Mouse (Mus musculus) ES-Bruce4 (cell line): ENCODE data around the gene Galt. TPM values are rescaled to one million over a fixed set of nuclear protein-coding genes. Genes with fewer than 3 reads are reported as not detected.

Experiments used
- H3K27ac ChIP-seq: 2 replicates; pipeline ENCODE4 v1.5.1; 2012; ENCODE audit warnings: low read length, inconsistent platforms; ENCODE audit not compliant: insufficient read depth
- H3K27me3 ChIP-seq: 2 replicates; pipeline ENCODE4 v1.6.1; 2012; ENCODE audit warnings: mild to moderate bottlenecking, low read length, inconsistent platforms; ENCODE audit not compliant: control insufficient read depth, poor library complexity, insufficient read depth, severe bottlenecking
- H3K36me3 ChIP-seq: 2 replicates; pipeline ENCODE4 v1.6.1; 2012; ENCODE audit warnings: inconsistent platforms, mild to moderate bottlenecking, low read length, moderate library complexity; ENCODE audit not compliant: control insufficient read depth, poor library complexity, insufficient read depth, severe bottlenecking
- H3K4me1 ChIP-seq: one replicate; pipeline ENCODE4 v1.8.1; 2011; ENCODE audit warnings: low read length; ENCODE audit not compliant: control insufficient read depth, insufficient read depth
- H3K4me3 ChIP-seq: 2 replicates; pipeline ENCODE4 v1.5.1; 2011; ENCODE audit warnings: low read depth, mild to moderate bottlenecking, low read length
- H3K9ac ChIP-seq: 2 replicates; pipeline ENCODE4 v1.6.1; 2012; ENCODE audit warnings: low read depth, mild to moderate bottlenecking, inconsistent platforms; ENCODE audit not compliant: poor library complexity, severe bottlenecking
- H3K9me3 ChIP-seq: replicated peaks from 2 replicates; pipeline ENCODE4 v1.6.1; 2012; ENCODE audit warnings: mild to moderate bottlenecking, low read length, inconsistent platforms; ENCODE audit not compliant: control insufficient read depth, poor library complexity, insufficient read depth, severe bottlenecking
- CTCF ChIP-seq: IDR thresholded peaks from one replicate; pipeline ENCODE4 v1.8.1; 2011; ENCODE audit warnings: low read depth, low read length
- EP300 ChIP-seq: IDR thresholded peaks from 2 replicates; pipeline ENCODE4 v1.6.1; 2011; ENCODE audit warnings: low read depth, low read length; ENCODE audit not compliant: insufficient read depth
- POLR2A ChIP-seq: IDR thresholded peaks from one replicate; pipeline ENCODE4 v1.8.1; 2011; ENCODE audit warnings: low read length; ENCODE audit not compliant: insufficient read depth
- polyA plus RNA-seq: library from polyadenylated mRNA; stranded (reverse); fragments of >200 nt; gene quantifications from 2 replicates; pipeline ENCODE4 v1.2.4, GENCODE M21; 2011; ENCODE audit warnings: low read depth; ENCODE audit not compliant: missing spikeins, insufficient read depth, insufficient read length

Galt gene
- polyA plus RNA-seq, 1 experiment: 21.7 TPM

DNA sequence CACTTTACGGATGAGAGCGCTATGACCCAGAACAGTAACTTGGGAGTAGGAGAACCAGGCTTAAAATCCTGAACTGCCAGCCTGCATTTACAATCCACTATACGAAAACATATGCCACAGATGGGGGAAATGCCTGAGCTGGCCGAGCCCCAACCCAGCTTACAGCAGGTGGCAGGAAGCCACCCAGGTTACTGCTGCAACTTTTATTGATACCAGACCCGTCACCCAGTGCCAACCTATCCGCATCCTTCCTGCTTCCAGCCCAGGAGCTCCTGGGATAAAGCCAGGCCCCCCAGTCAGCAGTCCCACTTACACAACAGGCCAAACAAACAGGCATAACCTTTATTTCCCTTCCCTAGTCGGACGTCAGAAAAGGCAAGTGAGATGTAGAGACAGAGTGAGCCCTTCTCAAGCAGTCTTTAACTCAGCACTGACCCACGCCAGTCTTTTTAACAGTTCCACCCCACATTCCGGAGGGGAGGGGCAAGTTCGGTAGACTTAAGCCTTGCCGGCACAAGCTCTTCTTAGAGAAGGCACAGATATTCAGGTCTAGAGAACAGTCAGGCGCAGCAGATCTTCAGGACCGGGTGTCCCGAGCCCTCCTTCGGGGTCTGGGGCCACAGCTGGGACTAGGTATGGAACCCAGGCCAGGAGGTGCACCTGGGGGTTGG, 43.2 kb upstream of the Galt start:
- TF ChIP-seq POLR2A: no peak
- no peak for TF ChIP-seq EP300
- peak overlapping the region; percentile 95 for H3K4me3 ChIP-seq
- no peak overlapping the region for H3K27ac ChIP-seq
- H3K9me3 ChIP-seq: no peaks in the 10 kb centered on the region
- peak overlapping the region; percentile 88 for H3K9ac ChIP-seq
- 0 out of 2 replicates have a peak, but pooled peaks cover 3% of the 10 kb centered on the region for H3K36me3 ChIP-seq
- no peaks in the 10 kb centered on the region for H3K27me3 ChIP-seq
- H3K4me1 ChIP-seq: no peaks in the 10 kb centered on the region

DNA sequence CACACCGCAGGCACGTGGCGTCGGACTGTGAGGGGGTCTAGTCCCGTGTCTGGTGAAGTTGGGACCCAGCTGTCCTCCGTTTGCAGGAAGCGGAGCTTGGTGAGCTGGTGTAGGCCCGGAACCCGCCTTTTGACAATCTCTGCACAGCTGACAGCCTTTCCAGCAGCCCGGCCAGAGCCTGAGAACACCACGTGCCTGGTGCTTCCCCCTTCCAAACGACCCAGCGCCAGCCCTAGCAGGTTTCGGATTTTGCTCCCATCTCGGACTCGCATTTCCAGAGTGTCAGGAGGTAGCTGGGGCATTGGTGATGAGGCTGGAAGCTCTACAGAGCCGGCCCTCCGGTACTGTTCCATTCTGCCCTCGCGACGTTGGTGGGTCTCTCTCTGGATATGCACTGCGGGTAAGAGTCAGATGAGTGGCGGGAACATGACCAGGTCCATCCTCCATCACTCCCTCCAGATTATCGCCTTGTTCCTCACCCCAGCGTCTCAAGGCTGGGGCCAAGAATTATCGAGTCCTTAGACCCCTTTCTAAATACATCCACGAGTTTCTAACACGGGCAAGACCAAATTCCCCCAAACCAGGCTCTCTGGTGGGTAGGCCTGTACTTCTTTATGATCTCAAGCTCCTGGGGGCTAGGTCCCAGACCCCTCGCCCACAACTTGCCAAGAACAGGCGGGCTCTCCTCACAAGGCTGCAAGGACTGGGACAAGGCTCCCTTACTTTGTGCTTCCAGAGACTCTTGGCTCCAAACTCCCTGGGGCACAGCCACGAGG, 42.4 kb upstream of the Galt start:
- H3K9ac ChIP-seq: peak overlapping the region; percentile 88
- TF ChIP-seq EP300: no peak
- no peak for TF ChIP-seq CTCF
- no peaks in the 10 kb centered on the region for H3K4me1 ChIP-seq
- 0 out of 2 replicates have a peak, but pooled peaks cover 3% of the 10 kb centered on the region for H3K36me3 ChIP-seq
- H3K4me3 ChIP-seq: peak overlapping the region; percentile 95
- H3K9me3 ChIP-seq: no peaks in the 10 kb centered on the region
- no peaks in the 10 kb centered on the region for H3K27me3 ChIP-seq
- no peak overlapping the region for H3K27ac ChIP-seq

DNA sequence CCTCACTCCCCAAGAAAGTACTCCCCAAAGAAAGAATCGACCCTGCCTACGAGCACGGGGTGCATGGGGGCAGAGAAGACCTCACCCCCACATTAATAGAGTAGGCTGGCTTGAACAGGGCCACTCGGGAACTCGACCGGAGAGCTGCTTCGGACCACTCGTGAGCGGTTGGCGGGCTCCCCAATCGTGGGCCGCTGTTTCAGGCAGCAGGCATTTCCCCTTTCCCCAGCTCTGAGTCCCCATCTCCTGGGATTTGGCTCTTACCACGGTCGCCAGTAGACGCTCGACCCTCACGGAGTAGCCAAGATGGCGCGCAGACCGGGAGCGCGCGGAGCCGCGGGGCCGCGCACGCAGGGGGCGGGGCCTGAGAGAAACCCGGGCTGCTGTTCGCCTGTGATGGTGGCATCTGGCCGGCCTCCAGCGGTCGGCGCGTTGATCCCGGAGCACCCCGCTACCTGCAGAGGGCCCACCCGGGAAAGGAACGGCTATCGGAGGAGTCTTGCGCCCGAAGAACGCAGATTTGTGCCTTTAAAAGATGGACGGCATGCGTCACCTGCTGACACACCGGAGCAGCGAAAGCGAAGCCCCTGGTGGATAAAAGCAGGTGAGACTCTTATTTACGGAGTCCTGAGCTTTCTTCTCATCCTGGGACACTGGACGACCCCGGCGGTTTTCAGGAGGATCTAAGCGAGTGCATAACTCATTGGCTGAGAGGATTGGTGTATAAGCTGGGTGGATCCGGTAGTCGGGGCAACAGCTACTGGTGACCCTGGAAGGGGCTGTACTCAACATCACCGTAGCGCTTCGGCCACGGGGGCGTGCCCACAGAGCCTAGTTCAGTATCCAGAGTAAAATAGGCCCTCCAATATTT, 41.6 kb upstream of the Galt start, which contains the start of gene Rpp25l:
Rpp25l (minus strand) TSS at position 338 of the 871 bp plus-strand sequence.
- TF ChIP-seq POLR2A: peak; percentile 67
- no peak for TF ChIP-seq CTCF
- TF ChIP-seq EP300: no peak
- peak within 1 kb of the TSS; percentile 88 for H3K9ac ChIP-seq
- no peaks in the 10 kb centered on the region for H3K27me3 ChIP-seq
- peak within 1 kb of the TSS; percentile 95 for H3K4me3 ChIP-seq
- H3K36me3 ChIP-seq: 0 out of 2 replicates have a peak, but pooled peaks cover 3% of the 10 kb centered on the region
- no peaks in the 10 kb centered on the region for H3K4me1 ChIP-seq
- no peak within 1 kb of the TSS for H3K27ac ChIP-seq
- no peaks in the 10 kb centered on the region for H3K9me3 ChIP-seq

DNA sequence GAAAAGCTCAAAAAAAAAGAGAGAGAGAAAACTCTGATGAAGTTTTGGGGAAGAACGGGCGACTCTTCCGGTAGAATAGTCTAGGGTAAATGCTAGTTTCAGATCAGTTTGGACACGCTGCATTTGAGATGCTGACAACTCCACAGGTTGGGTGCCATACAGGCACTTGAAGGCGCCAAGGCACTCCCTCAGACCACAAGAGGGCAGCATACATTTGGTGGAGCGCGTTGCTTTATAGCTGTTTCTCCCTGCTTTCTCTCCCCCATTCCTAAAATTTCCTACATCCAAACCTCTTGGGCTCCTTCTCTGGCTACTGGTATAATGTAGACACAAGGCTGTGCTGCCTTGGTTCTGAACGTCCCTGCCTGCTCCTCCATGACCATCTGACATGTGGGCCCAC, 40.8 kb upstream of the Galt start:
- Histone ChIP-seq H3K4me3 (no peak overlapping the region), H3K9me3 (no peaks in the 10 kb centered on the region), H3K36me3 (peaks cover 7% of the 10 kb centered on the region; the same call in 1 of the 2 replicates), H3K4me1 (no peaks in the 10 kb centered on the region), H3K27ac (no peak overlapping the region), H3K27me3 (no peaks in the 10 kb centered on the region), H3K9ac (no peak overlapping the region)
- no peak for TF ChIP-seq EP300
- peak; percentile 88 for TF ChIP-seq CTCF

DNA sequence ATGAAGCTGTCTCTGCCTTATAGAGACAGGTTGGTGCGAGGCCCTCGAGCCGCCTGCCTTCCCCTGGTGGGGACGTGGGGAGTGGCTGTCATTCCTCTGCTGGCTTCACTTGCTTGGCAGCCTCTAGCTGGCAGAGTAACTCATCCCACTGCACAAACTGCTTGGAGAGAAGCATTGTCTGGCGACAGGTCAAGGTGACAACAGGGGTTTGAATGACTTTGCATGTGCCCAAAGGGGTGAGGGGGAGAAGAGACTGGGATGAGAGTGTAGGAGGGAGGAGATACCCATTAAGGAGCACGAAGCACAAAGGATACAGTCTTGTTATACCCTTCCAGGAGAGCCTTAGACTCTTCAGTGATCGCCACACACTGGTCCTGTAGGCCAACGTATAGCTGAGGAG, 39.9 kb upstream of the Galt start:
- H3K4me3 ChIP-seq: no peak overlapping the region

More for the DNA sequence above, 39.9 kb upstream of the Galt start:
- Histone ChIP-seq H3K4me1 (no peaks in the 10 kb centered on the region), H3K27me3 (no peaks in the 10 kb centered on the region), H3K9ac (no peak overlapping the region), H3K36me3 (peaks cover 13% of the 10 kb centered on the region), H3K27ac (no peak overlapping the region), H3K9me3 (no peaks in the 10 kb centered on the region)
- TF ChIP-seq CTCF (no peak), POLR2A (no peak), EP300 (no peak)
